Mouse (Mus musculus): ENCODE data around the gene Gm10974.

Gene Gm10974

GRCm38 (mm10) chr7:66406971-66407370, 41.3 kb downstream of the Gm10974 start:
- no peak for DNase-seq

GRCm38 (mm10) chr7:66409433-66409832, 43.7 kb downstream of the Gm10974 start:
- peak; percentile 42 for DNase-seq

- no peak for DNase-seq
These were observed 47.4 kb downstream of the Gm10974 start for GRCm38 (mm10) chr7:66413093-66413492.

GRCm38 (mm10) chr7:66416829-66417228, 51.1 kb downstream of the Gm10974 start:
- DNase-seq: no peak

- no peak for DNase-seq
These were observed 53.3 kb downstream of the Gm10974 start for GRCm38 (mm10) chr7:66418981-66419380.

GRCm38 (mm10) chr7:66421903-66422302, 56.2 kb downstream of the Gm10974 start:
- no peak for DNase-seq

GRCm38 (mm10) chr7:66427053-66427436, 61.3 kb downstream of the Gm10974 start:
- DNase-seq: no peak

- no peak for DNase-seq
These were observed 61.9 kb downstream of the Gm10974 start, which contains the start of gene Aldh1a3 for GRCm38 (mm10) chr7:66427437-66428161. Aldh1a3 (minus strand) TSS chr7:66427517.

- DNase-seq: peak; percentile 71
These were observed 68.8 kb downstream of the Gm10974 start for GRCm38 (mm10) chr7:66434453-66434935.

Measured in right cerebral cortex, postnatal 14 days (tissue).